Mouse (Mus musculus): ENCODE data around the gene Scrn3.

Gene Scrn3

GRCm38 (mm10) chr2:73275261-73276040 is 37.0 kb upstream of the Scrn3 start:
- DNase-seq: no peak

- no peak for DNase-seq
These were observed 36.2 kb upstream of the Scrn3 start for GRCm38 (mm10) chr2:73276141-73276571.

DNA sequence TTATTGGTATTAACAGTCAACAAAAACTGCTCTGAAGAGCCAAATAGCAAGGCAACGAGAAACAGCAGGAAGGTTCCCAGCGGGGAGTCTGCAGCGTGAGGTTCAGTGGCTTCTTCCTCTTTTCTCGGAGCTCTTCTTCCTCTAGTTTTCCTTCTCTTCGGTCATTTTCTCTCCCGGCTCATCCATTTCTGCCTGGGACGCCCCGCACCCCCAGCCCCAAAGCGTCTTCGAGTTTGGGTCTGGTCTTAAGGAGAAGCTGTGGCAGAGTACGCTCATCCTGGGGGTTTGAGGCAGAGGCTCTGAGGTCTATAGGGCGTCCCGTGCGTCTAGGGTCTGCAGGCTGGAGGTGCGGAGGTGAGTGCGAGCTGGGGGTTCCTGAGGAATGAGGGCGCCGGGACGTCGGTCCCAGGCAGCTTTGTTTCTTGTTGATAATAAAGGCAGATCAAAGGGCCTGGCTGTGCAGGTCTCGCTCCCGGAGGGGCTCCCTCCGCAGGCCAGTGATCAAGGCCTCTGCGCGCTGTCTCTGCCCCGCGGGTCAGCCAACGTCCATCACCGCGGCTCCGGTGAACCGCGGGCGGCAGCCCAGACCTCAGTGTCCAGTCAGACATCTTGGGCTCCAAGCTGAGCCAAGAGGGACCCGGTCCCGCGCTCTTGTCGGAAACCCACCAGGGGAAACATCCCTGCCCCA is 35.2 kb upstream of the Scrn3 start:
- no peak for DNase-seq

DNA sequence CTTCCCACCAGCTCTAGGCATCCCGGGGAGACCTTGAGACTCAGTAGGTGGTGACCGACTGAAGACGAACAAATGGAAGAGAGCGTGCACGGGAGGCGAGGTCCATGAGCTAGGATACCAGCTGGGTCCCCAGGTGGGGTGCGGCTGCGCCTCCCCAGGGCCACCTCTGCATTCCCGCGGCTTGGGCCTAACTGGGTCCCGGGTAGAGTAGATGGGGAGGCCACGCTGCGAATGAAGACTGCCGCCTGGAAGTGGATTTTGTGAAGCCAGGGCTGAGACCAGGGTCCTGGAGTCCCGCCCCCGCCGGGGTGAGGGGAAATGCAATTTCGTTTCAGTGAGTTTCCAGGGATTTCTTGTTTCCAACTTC is 34.7 kb upstream of the Scrn3 start:
- peak; percentile 16 for DNase-seq

- peak; percentile 75 for DNase-seq
These were observed 34.1 kb upstream of the Scrn3 start for GRCm38 (mm10) chr2:73278131-73278854.

DNA sequence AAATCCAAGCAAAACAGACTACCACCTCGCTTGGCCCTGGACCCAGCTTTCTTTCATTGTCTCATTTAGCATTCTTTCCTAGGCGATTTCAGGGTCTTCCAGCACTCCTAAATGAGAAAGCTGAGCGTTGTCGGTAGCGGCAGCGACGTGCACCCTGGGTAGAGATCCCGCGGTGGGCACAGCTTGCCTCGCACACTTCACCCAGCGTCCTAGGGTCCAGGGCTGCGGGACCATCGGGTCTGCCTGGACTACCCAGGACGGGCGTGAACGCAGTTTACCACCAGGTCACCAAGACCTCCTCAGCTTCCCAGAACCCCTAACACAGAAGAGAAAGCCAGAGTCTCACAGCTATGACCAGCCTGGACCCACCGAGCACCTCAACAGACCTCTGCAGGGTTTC is 33.5 kb upstream of the Scrn3 start:
- no peak for DNase-seq

GRCm38 (mm10) chr2:73279271-73280038 is 32.9 kb upstream of the Scrn3 start:
- peak; percentile 12 for DNase-seq

DNA sequence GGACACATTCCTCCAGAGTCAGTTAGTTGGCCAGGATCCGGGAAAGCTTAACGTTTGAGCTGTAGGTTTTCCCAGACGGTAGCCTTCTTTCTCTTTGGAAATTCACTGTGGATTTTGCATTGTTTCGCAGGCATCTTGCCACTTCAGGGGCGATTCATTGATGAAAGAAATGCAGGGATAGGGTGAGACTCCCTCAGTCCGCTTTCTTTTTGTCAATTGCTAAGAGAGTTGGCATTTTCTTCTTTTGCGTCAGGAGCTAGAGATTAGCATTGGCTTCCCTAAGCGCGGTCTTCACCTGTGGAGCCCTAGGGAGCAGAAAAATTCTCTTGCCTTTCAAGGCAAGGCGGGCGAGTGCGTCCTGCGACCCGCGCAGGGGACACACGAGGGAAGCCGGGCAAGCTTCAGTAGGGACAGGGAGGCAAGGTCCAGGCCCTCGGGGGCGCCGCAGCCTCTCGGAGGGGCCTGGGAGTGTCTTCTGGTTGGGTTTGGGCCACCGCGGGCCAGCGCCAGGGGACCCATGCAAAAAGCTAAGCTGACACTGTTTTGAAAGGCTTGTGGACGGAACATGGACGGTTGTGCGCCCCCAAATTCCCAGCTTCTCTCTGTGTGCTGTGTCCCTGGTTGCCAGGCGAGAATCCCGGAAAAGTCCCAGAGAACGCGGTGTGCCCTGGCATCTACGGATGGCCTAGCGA is 31.9 kb upstream of the Scrn3 start:
- DNase-seq: no peak

DNA sequence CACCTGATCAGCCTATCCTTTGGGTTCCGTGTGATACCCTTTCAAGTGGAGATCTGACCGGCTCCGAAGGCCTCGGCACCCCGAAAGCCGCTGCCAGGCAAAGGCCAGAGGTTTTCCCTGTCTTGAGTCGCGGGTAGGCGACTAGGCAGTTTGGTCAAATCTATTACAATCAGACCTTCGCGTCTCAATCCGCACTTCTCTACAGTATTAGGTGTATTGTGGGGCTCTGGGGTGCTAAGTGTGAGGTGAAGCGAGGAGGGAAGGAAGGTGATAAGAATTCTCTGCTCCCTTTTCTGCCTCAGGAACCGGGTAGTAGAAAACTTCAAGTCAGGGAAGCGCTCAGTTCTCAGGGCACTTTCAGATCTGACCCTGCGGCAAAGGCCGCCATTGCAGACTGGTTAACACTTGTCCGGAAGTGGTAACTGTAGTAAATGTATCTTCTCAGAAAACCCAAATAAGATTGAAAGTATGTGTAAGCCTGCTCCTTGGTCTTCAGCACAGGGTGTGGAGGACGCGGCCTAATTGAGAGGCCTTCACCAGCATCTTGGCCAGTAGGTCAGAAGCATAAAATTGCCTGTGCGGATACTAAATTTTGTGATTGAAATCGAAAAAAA is 31.2 kb upstream of the Scrn3 start:
- no peak for DNase-seq

DNA sequence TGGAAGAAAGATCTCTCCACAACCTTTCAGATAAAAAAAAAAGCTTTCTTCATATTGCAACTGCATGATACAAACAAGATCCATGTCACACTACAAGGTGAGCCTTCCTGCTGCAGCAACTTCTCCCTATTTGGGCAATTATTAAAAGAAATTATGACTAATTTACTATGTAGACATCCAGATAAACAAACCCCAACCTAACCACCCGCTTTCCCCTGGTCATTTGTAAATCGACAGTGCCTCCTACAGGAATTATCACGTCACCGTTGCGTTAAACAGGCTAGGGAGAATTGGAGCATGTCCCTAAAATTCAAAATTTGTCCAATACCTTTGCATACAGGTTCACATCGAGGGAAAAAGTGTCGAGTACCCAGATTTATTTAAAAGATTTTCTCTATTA is 30.7 kb upstream of the Scrn3 start:
- no peak for DNase-seq

- DNase-seq: no peak
These were observed 26.8 kb upstream of the Scrn3 start for GRCm38 (mm10) chr2:73285630-73286029.

GRCm38 (mm10) chr2:73291130-73291529 is 21.3 kb upstream of the Scrn3 start:
- DNase-seq: no peak

- no peak for DNase-seq
These were observed 17.4 kb upstream of the Scrn3 start for GRCm38 (mm10) chr2:73295023-73295422.

GRCm38 (mm10) chr2:73298154-73298553 is 14.2 kb upstream of the Scrn3 start:
- DNase-seq: no peak

GRCm38 (mm10) chr2:73298841-73299240 is 13.6 kb upstream of the Scrn3 start:
- DNase-seq: no peak

DNA sequence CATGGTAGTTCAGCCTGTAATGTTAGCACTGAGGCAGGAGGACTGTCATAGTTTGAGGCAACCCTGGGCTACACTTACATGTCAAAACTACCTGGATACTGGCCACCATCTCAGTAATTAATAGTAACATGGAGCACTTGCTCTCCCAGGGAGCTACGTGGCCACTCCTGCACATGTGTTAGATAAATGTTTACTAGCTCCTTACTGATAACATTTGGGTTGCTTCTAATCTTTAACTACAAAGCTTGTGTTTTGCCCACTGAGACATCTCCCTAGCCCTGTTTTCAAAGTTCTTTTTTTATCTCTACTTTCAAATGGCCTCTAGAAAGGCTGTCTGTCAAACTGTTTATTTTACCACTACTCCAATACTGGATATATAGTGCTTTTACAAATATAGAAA is 10.4 kb upstream of the Scrn3 start:
- DNase-seq: no peak

DNA sequence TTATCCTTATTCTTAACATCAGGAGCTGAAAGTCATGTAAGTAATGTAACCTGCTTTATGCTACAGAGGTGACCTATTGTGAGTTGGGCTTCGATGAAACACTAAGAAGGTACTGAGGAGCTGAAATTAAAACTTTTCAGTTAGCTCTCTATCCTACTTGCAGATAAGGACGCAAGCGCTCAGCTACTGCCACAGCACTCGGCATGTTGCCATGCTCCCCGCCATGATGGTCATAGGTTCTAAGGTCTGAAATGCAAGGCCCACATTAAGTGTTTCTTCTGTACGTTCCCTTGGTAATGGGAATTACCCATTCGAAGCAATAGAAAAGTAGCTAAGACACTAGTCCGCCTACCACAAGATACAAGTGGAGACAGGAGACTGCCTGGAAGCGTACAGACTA is 9.7 kb upstream of the Scrn3 start:
- DNase-seq: no peak

DNA sequence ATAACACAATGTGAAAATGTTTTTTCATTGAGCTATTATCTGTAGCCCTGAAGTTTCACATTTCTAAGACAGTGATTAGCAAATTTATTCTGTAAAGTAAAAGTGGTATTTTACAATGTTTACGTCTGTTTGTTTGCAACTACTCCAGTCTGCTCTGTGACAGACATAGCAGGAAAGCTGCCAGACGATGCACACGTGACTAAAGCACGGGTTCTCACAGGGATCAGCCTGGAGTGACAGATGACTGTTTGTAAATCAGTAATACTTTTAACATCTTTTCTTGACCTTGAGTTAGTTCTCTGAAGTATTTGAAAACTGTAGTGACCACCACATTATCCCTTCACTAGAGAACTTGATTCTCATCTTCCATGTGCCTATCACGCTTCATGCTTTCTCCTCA is 7.9 kb upstream of the Scrn3 start:
- DNase-seq: no peak

DNA sequence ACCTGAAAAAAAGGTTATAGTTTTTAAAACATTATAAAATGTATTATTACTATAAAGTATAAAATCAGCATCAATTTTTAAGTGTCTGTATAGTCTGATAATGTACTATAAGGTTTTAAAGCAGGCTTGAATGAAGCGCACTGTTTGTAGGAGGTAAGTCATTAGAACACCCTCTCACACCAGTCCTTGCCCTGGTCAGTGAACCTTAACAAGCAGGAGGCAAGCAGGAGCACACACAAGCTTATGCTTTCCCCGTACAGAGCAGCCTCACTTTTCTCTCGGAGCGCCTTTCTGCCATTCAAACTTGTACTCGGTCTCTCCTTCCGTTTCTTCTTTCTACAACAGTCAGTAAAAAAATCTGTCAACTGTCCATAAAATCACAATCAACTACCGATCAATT is 6.4 kb upstream of the Scrn3 start:
- no peak for DNase-seq

DNA sequence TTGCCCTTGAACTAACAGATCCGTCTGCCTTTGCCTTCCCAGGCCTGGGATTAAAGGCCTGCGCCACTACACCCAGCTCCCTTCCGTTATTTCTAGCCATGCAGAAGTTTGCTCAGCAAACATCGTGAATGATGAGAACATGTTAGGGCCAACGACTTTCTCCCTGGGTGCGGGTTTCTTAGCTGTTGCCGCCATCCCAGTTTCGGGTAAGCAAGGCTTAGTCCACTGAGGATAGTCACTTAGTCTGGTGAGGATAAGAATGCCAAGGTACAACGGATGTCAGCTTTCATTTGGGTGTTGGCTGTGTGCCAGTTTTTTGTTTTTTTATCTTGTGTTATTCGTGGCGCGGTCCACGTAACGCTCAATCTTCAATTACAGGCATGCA is 708 bp downstream of the Scrn3 start:
- DNase-seq: peak; percentile 59

GRCm38 (mm10) chr2:73314311-73314710 is 1.9 kb downstream of the Scrn3 start:
- no peak for DNase-seq

DNA sequence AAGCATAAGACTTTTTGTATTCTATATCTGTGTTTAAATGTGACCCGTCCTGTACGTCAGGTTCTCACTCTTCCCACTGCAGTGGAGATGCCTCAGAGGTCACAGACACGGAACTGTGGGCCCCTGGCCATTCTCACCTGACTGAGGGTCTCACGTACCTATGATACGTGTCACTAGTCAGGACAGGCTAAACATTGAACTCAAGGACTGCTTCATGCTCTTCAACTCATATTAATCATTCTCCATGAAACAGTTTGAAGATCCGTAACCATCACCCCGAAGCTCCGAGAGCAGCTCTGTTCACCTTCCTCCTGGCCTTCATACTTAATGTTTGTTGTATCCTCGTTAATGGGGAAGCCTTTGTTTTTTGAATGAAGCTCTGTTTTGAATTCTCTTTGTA is 5.0 kb downstream of the Scrn3 start:
- no peak for DNase-seq

Measured in cerebellum, adult 11-12 months (tissue).